Mouse (Mus musculus): ENCODE results near the gene B3galt4.

Gene B3galt4

GRCm38 (mm10) chr17:33941381-33941780 lies 9.9 kb downstream of the B3galt4 start:
- no peak for DNase-seq (ENCODE audit: low spot score)

- no peak for DNase-seq (ENCODE audit: low spot score)
Observed at GRCm38 (mm10) chr17:33940981-33941380, 10.3 kb downstream of the B3galt4 start.

DNA sequence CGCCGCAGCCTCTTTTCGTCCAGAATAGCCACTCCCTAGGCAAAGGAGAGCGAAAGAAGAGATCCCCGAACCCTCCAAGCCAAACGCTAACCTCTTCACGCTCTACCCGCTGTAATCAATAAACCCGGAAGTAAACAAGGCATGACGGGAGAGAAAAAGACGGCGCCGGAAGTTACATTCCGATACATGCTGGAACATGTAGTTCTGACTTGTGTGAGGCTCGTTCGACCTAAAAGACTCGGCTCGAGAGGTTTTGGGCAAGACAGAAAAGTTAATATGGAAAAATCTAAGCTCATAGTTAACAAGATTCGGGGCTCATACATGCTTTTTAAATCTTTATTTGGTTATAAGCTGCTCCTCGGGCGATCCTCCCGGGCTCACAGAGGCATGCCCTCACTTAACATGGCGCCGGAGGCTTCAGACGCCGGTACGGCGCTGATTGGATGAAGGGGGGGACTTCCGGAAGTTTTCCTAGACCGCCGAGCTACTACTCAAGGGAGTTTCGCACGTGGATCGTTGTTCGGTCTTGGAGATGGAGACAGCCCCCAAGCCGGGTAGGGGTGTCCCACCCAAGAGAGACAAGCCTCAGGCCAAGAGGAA lies 11.0 kb downstream of the B3galt4 start, which contains the start of the genes Pfdn6 and Wdr46:
Pfdn6 (minus strand) TSS at position 138 of the 600 bp plus-strand sequence.
Wdr46 (plus strand) TSS at position 455 of the 600 bp plus-strand sequence.
- peak; percentile 86 for DNase-seq (ENCODE audit: low spot score)

- DNase-seq (ENCODE audit: low spot score), result no peak
Observed at GRCm38 (mm10) chr17:33938783-33939182, 12.5 kb downstream of the B3galt4 start.

GRCm38 (mm10) chr17:33936993-33937392 lies 14.3 kb downstream of the B3galt4 start:
- no peak for DNase-seq (ENCODE audit: low spot score)

GRCm38 (mm10) chr17:33935422-33936055 lies 15.7 kb downstream of the B3galt4 start:
- no peak for DNase-seq (ENCODE audit: low spot score)

GRCm38 (mm10) chr17:33932970-33933369 lies 18.3 kb downstream of the B3galt4 start:
- no peak for DNase-seq (ENCODE audit: low spot score)

DNA sequence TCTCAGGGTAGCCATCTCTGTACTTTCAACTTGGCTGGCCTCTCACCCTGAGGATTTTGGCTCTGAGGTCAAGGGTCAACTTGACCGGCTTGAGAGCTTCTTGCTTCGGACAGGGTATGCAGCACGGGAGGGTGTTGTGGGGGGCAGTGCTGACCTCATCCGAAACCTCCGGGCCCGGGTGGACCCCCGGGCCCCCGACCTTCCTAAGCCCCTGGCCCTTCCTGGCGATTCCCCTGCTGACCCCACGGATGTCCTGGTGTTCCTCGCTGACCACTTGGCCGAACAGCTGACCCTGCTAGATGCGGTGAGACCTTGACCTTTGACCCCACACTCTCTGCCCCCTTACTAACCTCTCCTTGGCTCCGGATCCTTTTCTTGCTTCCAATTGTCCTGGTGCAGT lies 18.8 kb downstream of the B3galt4 start:
- no peak for DNase-seq (ENCODE audit: low spot score)

GRCm38 (mm10) chr17:33931947-33932346 lies 19.3 kb downstream of the B3galt4 start:
- DNase-seq (ENCODE audit: low spot score), result no peak

- no peak for DNase-seq (ENCODE audit: low spot score)
Observed at GRCm38 (mm10) chr17:33931159-33931866, 20.0 kb downstream of the B3galt4 start.

GRCm38 (mm10) chr17:33930280-33931158 lies 20.8 kb downstream of the B3galt4 start:
- DNase-seq (ENCODE audit: low spot score), result peak; percentile 76

DNA sequence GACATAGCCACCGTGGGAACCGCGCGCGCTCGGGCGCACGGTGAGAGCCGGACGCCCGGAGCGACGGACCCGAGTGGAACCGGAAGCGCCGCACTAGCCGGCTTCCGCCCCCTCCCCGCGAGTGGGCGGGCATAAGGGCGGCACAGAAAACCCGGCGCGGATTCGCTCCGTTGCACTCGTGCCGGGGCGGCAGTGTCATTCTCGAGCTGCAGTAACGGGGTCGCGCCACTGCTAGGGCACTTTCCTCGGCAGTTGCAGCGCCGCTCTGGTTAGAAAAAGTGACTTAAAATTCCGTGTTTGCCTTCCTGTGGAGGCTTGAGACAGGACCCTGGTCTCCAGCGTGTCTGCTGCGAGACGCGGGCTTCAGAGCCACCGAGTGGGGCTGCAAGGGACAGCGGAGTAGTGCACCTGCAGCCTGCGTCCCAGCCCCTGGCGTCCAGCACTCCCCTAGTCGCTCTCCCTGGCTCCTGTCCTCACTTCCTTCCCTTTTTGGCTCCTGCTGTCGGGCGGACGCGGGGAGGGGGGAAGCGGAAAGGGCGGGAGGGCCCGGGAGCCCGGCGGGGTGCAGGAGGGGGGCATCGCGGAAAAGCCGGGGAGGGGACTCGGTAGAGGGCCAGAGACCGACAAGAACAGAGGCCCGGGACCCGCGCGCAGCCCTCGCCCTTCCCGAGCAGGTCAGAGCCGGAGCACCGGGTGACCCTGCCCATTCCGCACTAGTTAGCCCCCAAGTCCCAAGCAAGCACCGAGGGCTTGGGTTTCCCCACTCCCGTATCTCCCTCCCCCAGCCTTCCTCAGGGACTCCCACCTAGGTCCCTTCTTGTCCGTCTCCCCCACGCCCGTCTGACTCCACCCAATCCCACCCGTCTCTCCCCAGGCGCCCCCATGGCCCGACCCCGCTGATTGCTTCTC lies 21.7 kb downstream of the B3galt4 start, which contains the start of gene Rgl2:
Rgl2 (plus strand) TSS at position 173 of the 909 bp plus-strand sequence.
- peak; percentile 91 for DNase-seq (ENCODE audit: low spot score)

GRCm38 (mm10) chr17:33928251-33928947 lies 22.9 kb downstream of the B3galt4 start:
- DNase-seq (ENCODE audit: low spot score), result no peak

DNA sequence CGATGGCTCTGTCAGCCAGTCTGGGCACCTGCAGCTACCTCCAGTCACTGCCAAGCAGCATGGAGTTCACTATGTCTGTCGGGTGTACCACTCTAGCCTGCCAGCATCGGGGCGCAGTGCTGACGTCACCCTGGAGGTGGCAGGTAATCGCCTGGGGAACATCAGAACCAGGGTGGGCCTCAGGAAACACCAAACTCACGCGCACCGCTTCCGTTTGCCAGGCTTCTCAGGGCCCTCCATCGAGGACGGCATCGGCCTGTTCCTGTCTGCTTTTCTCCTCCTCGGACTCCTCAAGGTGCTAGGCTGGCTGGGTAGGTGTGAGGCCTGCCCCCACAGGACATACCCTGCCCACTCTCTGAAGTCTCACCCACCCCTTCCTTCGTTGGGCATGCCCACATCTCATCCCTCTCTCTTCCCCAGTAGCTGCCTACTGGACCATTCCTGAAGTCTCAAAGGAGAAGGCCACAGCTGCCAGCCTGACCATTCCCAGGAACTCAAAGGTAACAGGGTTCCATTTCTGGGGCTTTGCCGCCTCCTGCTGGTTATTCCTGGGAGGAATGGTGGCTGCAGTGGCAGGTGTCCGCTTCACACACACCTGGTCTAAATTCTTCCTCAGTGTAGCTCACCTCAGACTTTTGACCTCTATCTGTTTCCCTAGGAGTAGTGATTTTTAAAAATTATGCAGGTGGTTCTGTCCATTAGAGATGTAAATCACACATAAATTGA lies 24.9 kb downstream of the B3galt4 start:
- no peak for DNase-seq (ENCODE audit: low spot score)

GRCm38 (mm10) chr17:33925406-33926116 lies 25.7 kb downstream of the B3galt4 start:
- DNase-seq (ENCODE audit: low spot score), result no peak

DNA sequence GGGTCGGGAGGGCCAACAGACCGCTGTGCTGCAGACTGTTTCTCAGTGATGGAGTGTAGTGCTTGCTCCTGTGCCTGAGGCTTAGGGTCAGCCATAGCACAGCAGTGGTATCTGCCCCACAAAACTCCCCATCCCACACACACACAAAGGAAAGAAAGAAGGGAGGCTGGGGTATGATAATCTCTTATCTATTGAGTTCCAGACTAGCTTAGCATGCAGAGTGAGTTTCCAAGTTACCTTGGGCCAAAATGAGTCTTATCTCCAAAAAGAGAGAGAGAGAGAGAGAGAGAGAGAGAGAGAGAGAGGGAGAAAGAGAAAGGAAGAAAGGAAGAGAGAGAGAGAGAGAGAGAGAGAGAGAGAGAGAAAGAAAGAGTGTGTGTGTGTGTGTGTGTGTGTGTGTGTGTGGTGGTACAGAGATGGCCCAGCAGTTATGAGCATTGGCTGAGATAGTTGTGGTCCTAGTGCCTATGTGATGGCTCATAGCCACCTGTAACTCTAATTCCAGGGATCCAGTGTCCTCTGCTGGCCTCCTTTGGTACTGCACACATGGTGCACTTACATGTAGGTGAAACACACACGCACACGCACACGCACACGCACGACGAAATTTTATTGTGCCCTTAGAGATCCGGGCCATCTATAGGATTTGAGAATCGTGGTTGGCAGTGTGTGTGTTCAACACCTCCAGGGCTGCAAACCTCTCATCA lies 26.6 kb downstream of the B3galt4 start:
- DNase-seq (ENCODE audit: low spot score), result no peak

GRCm38 (mm10) chr17:33921361-33921760 lies 29.9 kb downstream of the B3galt4 start:
- DNase-seq (ENCODE audit: low spot score), result no peak

All from layer of hippocampus, adult 11-12 months (tissue).